Mouse (Mus musculus) testis, postnatal 10 days (tissue): ENCODE measurements around the gene Sertad4.

Experiments
- DNase-seq: peaks from one replicate; pipeline ENCODE4 v3.0.0; 2021; ENCODE audit warnings: low spot score

Sertad4 gene

GRCm38 (mm10) chr1:192855474-192856230 is at the start of gene Sertad4:
Gene Sertad4 (minus strand): TSS chr1:192855756.
- DNase-seq = peak; percentile 75

GRCm38 (mm10) chr1:192901516-192901915 is 46.0 kb upstream of the Sertad4 start:
- no peak for DNase-seq

GRCm38 (mm10) chr1:192900913-192901312 is 45.4 kb upstream of the Sertad4 start:
- DNase-seq = no peak

DNA sequence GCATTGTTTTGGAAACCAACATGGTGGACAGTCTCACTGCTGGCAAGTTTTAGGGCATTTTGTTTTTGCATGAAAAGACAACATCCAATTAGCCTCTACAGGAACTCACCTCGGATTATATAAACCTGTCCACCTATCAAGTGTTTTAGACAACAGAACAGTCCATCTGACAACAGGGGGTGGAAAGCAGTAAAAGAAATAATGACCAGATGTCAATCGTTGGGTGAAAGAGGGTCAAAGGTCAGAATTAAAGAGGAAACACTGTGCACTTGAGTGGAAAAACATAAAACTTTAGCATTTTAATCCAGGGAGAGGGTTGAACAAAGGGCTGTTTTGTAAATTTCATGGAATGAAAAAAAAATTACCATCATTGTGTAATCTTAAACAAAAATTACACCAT is 43.2 kb upstream of the Sertad4 start:
- no peak for DNase-seq

DNA sequence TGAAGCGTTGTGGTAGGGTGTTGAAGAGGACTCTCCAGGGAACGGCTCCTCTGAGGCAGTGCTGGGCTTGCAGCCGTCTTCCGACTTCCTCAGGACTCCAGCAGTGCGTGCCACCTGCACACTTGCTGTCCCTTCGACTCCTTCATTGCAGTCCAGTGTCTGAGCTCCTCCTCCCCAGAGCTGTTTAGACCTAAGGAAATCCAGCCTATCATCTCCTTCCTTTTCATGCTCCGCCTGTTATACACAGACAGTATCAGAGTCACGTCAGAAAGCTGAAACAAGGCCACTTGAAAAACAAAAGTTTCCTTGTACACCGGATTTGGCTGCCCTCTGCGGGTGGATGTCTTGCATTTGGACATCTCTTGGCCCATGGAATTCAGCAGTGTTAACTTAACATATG is 41.7 kb upstream of the Sertad4 start:
- no peak for DNase-seq

DNA sequence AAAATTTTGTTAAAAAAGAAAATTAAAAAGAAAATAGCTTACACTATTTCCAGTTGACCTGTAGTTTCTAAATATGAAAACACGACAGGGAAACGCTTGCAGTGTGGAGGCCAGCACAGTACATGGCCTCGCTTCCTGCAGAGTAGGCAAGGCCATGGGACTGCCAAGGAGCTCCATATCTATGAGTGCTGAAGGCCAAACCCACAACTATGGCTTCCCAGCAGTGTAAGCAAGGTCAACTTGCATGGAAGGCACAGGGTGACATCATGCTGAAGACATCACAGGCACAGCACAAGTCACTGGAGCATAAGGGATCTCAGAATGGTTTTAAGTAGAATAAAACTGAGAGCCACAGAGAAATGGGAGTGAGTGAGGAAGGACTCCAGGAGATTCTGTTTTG is 40.5 kb upstream of the Sertad4 start:
- no peak for DNase-seq

DNA sequence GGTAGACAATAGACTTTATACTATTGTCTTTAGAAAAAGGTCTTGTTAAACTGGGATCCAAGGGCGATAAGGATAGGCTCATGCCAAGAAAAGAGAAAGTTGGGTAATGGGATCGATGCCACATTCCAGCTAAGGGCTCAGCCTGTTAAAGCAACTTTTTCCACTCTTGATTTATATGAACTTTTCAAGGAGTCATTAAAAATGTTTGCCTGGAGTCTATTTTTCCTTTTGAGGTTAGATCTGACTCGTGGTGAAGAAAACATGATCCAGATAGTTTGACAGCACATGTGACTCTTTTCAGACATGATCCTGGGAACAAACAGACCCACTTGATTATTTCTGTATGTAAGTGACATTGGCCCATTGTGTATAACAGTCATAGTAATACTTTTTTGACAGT is 35.2 kb upstream of the Sertad4 start:
- no peak for DNase-seq

GRCm38 (mm10) chr1:192882617-192883295 is 27.2 kb upstream of the Sertad4 start:
- DNase-seq = no peak

- no peak for DNase-seq
Measured at GRCm38 (mm10) chr1:192880130-192880529, 24.6 kb upstream of the Sertad4 start.

- DNase-seq = no peak
Measured at GRCm38 (mm10) chr1:192879086-192879580, 23.6 kb upstream of the Sertad4 start.

GRCm38 (mm10) chr1:192872841-192873240 is 17.3 kb upstream of the Sertad4 start:
- DNase-seq = no peak

DNA sequence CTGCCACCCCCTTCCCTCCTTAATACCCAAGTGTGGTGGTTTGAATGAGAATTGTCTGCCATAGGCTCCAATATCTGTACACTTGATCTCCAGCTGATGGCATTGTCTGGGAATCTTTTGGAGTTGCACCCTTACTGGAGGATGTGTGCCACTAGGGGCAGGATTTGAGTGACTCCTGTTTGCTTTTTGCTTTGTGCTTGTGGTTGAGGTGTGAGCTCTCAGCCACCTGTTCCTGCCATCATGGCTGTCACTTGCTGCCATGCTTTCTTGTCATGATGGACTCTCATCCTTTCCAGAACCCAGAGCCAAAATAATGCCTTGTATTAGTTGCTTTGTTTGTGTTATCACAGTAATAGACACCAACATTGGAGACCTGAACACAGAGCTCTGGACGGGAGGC is 14.2 kb upstream of the Sertad4 start:
- no peak for DNase-seq

DNA sequence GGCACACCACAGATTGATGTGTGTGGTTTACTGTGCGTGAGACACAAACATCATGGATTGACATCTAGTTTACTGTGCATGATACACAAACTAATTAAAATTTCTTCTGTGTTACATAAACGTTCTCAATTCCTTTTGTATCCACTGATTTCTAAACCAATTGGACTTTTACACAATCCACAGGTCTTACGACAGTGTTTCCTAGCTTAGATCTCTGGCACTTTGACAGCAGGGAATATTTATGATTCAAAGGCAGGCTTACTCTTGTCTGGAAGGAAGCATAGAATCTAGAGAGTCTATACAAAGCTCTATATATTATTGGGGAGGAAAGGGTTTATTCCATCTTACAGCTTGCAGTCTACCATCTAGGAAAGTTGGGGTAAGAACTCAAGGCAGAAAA is 8.9 kb upstream of the Sertad4 start:
- no peak for DNase-seq

DNA sequence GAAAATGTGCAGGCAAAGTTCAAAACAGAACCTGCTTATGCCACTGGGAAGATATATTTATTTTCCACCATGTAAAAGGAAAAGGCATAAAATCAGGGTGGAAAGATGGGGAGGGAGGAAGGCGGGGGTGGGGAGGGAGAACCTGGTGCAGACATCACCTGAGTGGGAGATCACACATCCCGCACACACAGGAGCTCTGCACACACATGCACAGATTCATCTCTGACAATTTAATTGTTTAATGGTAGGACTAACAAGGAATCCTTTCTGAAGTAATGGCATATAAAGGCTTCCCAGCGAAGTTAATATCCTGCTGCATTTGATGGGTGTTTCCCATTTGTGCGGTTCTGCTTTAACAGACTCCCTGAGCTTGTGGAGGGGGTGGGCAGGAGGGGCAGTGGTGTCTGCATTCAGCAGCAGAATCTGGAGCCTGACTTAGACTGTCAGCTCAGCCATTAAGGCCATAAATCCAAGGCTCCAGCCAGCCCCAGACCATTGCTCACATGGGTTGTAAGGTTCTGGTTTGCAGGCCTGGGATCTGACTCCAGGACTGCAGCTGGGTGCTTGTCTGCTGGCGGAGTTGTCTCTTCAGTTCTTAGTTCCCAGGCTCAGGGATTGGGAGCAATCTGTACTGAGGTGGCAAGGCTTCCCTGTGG is 5.9 kb upstream of the Sertad4 start:
- DNase-seq = no peak

DNA sequence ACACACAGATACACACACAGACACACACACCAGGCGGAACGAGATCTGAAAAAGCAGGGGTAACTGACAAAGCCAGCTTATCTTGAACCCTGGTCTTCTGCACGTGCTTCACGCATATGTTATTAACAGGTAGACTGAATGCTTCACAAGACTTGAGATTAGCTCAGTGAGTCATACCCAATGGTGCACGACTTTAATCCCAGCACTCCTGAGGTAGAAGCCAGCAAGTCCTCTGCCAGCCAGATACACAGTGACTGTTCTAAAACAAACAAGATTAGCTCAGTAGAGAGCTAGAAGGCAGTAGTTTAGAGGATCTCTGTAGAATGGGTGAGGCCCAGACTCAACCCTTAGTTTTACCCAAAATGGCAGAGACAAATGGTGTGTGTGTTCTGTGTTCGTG is 4.7 kb upstream of the Sertad4 start:
- DNase-seq = no peak

- DNase-seq = no peak
Measured at GRCm38 (mm10) chr1:192857582-192857981, 2.0 kb upstream of the Sertad4 start.

GRCm38 (mm10) chr1:192856931-192857330 is 1.4 kb upstream of the Sertad4 start:
- no peak for DNase-seq

- peak; percentile 49 for DNase-seq
Measured at GRCm38 (mm10) chr1:192856411-192856810, 855 bp upstream of the Sertad4 start.

DNA sequence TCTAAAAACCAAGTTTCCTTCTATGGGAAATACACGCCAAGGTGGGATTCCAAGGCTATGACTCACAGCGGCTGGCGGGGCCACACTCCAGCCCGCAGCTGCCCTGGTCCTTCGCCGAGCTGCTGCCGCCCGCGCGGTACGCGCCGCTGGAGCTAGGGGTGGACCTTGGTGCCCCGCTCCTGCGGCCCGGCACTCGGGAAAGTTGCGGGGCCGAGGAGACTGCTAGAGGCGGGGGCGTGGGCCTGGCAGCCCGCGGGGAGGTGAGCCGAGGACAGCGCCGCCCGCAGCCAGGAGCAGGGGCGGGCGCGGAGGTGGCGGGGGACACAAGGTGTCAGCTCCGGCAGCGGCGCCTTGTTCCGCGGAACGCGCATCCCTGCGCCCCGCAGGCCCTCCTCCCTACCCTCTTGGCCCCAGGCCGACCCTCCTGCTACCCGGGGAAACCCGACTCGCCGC is 711 bp downstream of the Sertad4 start:
- DNase-seq = peak; percentile 71

DNA sequence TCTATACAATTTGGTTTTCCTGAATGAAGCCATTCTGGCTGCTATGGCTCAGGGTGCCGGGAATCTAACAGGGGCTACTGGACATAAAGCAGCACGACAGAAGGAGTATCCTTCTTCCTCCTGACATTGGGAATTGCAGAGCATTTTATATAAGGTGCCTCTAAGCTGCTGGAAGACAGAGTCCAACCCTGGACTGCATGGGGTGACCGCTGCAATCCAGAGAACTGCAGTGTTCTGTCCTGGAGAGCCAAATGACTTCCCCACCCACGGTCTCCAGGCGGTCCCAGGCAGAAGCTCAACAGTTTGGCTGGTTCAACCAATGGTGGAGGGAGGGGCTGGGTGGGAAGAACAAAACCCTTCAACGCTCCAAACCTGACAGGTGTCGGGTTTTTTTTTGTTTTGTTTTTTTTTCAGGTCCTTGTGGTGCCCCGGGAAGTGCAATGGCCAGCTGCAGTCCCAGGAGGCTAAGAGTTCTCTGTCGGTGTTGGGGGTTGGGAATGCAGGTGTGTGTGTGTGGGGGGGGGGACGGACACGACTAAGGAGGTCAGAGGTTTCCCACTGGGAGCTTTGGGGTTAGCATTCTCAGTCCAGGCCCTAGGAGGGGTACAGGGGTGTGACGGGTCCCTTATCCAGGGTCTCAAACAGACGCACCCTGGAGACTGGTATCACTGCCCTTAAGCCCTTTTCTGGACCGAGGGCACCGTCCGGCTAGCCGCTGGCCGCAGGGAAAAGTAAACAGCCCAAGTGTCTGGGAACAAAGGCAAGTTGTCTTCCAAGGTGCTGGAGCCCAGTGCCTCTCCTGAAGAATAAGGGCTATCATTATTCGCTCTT is 1.4 kb downstream of the Sertad4 start:
- no peak for DNase-seq

DNA sequence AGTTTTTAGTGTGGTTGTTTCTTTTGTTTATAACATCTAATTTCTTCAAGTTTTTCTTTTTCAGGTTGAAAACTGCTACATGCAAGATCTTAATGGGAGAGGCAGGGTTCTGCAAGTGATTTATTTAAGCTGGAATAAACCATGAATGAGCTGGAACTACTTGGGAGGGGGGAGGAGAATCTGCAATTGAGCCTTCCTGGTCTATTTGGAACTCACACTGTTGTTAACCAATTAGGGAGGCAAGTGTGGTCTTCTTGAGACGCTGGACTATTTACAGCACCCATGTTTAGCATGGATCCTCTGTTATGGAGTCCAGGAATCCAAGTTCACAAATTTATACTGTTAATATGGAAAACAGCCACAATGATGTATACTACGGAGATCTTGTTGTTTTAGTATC is 2.1 kb downstream of the Sertad4 start:
- no peak for DNase-seq

DNA sequence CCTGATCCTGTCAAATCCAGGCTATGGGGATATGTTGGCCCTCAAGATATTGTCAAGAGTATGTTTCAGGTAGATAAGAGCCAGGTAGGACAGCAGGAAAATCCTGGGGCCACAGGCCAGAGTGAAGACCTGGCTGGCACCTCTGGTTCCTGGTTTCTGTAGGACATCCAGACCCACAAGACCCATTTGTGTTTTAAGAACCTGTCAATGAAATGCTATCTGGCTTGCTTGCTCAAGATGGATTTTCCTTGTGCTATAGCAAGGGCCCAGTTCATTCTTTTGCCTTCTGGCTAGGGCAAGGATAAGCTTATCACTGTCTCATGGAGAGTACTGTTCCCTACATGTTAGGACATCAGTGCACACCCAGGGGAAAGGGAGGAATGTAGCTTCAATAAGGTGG is 3.5 kb downstream of the Sertad4 start:
- no peak for DNase-seq
